Mouse (Mus musculus) 3134 (cell line): ENCODE data around the gene Mmp17.

Source experiments
- DNase-seq: peaks from one replicate; pipeline ENCODE4 v3.0.0-alpha.2; 2011; ENCODE audit warnings: low spot score; ENCODE audit not compliant: insufficient read length; ENCODE audit errors: extremely low read depth

Mmp17 gene

DNA sequence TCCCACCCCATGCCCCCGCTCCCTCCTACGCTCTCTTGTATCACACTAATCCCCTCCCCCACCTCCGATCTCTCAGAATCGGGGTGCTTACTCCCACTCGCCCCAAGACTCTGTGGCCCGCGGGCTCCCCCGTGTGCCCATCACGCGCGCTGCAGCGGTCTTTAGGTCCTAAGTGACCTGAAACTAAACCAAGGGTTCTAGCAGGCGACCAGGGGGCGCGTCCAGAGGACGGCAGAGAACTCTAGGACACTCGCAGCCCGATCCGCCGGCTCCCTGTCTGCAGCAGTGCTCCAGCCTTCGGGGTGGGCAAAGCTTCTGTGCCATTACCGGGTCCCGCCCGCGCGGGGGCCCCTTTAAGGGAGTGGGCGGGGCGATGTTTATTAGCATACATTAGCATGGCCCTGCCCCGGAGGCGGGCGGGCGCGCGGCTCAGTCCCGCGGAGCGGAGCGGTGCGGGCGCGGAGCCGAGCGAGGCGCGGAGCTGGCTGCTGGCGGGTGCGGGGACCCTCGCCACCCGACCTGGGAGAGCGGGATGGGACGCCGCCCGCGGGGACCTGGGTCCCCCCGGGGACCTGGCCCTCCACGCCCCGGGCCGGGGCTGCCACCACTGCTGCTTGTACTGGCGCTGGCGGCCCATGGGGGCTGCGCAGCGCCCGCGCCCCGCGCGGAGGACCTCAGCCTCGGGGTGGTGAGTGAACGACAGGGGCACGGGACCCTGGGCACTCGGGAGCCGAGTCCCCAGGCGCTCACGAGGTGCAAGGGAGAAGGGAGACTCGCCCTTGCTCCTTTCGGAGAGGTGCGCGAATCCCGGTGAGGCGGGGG, at the start of gene Mmp17:
Gene Mmp17 (plus strand): TSS at position 409 of the 822 bp plus-strand sequence.
- no peak for DNase-seq

GRCm38 (mm10) chr5:129534500-129534899, 49.5 kb upstream of the Mmp17 start:
- no peak for DNase-seq

DNA sequence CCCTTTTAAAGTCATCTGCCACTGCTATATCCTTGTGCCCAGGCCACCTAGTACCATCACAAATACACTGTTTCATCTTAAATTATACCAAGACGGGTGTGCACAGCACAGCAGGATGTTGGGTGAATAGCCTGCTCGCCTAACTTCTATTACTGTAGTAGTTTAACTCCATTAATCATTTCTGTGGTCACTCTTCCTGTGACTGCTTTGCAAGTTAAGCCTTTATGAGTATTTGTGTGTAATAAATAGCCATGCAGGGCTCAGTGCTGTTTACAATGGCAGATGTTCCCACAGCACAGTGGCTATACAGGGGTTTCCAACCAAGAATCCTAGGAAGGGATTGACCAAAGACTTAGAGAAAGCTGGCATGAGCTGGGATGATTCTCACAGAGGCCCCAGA, 48.9 kb upstream of the Mmp17 start:
- no peak for DNase-seq

- no peak for DNase-seq
These were observed 48.5 kb upstream of the Mmp17 start for GRCm38 (mm10) chr5:129535431-129535830.

DNA sequence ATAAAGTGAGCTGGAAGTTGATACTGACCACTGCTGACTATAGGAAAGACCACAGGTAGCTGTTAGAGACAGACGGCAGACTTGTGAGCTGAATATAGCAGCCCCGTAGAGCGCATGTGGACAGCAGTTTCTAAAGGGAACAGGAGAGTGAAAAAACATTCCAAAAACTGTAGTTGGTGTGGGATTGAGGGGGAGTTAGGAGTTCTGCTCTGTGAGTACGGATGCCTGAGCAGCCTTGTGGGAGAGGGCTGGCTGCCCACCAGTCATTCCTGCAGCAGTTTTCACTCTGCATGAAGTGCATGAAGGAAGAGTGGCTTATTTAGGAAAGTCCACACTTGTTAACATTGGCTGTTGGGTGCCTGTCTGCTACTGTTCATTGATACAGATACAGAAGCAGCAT, 45.1 kb upstream of the Mmp17 start:
- DNase-seq = no peak

- no peak for DNase-seq
These were observed 41.7 kb upstream of the Mmp17 start for GRCm38 (mm10) chr5:129542236-129542635.

GRCm38 (mm10) chr5:129545787-129546186, 38.2 kb upstream of the Mmp17 start:
- no peak for DNase-seq

GRCm38 (mm10) chr5:129549716-129550115, 34.3 kb upstream of the Mmp17 start:
- no peak for DNase-seq

GRCm38 (mm10) chr5:129550790-129551189, 33.2 kb upstream of the Mmp17 start:
- DNase-seq = no peak

GRCm38 (mm10) chr5:129551991-129552390, 32.0 kb upstream of the Mmp17 start:
- DNase-seq = no peak

GRCm38 (mm10) chr5:129553642-129554041, 30.3 kb upstream of the Mmp17 start:
- no peak for DNase-seq

- no peak for DNase-seq
These were observed 25.4 kb upstream of the Mmp17 start for GRCm38 (mm10) chr5:129558591-129558990.

DNA sequence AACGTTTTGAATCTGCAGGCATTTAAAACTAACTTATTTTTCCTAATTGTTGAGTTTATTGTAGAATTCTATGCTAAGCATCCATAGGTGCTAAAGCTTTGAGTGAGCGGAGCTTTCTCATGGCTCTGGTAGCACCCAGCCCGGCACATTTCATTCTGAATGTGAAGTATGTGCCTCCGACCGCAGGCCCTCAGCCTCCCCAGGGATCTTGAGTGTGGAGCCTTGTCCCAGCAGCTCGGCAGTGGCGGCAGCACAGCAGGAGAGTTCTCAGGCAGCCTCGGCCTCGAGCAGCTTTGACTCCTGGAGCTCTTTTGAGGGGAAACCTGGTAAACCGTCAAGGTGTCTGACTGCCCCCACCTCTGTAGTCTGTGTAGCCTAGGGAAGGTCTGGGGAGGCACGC, 24.7 kb upstream of the Mmp17 start:
- DNase-seq = no peak

- DNase-seq = no peak
These were observed 21.6 kb upstream of the Mmp17 start for GRCm38 (mm10) chr5:129562342-129562741.

GRCm38 (mm10) chr5:129568596-129568995, 15.4 kb upstream of the Mmp17 start:
- no peak for DNase-seq

DNA sequence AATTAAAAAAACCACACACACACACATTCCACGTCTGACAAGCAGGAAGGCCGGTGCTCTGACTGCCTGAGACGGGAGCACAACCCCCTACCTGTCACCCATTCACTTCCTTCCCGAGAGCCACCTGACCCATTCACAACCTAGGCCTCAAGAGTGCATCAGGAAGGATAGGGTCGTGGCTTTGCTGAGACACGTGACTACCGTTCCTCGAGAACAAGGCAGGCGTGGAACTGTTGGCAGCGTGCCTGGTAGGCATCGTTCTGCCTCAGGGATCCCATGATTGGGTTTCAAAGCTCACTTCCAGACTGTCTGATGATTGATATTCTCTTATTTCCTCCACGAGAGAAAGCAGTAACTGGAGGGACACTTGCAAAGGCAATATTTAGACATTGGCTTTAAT, 5.8 kb upstream of the Mmp17 start:
- no peak for DNase-seq

DNA sequence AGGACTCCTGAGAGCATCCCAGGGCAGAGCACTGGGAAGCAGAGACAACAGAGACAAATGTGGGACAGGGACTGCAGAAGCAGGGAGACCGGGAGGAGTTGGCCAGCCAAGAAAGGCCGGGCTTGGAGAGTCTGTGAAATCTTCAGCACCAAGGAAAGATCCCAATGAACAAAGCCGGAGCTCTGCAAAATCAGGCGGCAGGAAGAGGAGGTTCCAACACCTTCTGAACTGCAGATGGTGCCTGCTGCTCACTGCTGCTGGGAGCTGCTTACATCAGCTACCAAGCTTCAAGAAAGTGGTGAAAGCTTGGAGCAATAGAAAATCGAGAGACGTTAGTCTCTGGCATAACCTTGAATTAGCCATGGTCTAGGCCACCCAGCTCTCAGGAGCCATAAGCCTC, 3.9 kb upstream of the Mmp17 start:
- no peak for DNase-seq

DNA sequence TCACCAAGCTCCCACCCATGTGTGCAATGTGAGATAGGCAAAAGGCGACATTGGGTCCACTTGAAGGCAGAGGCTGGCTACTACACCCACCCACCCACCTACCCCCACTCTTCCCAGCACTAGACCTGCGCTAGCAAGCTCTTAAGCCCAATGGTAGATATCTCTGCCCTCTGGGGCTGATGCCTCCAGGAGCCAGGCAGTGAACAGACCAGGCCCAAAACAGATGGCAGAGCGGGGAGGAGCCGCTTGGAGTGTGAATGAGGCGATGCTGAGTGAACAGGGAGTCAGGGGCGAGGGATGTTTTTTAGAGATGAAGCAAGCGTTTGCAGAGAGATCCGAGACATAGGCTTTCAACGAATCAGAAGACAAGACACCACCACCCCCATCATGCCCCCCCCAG, 3.4 kb upstream of the Mmp17 start:
- no peak for DNase-seq

DNA sequence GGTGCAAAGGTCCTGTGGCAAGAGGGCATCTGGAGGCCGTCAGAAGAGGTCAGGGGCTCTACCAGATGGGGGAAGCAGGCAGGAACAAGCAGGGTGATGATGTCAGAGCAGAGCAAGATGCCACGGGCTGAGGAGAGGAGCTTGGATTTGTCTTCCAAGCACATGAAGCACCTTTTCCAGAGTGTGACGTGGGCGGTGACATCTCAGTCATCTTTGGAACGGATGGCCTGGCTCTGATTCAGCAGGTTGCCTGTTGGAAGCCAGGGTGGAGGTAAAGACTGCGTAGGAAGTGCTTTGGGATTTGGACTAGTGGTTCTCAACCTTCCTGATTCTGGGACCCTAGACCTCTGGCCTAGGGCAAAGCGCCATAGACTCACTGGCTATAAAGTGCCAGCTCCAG, 3.0 kb upstream of the Mmp17 start:
- no peak for DNase-seq

DNA sequence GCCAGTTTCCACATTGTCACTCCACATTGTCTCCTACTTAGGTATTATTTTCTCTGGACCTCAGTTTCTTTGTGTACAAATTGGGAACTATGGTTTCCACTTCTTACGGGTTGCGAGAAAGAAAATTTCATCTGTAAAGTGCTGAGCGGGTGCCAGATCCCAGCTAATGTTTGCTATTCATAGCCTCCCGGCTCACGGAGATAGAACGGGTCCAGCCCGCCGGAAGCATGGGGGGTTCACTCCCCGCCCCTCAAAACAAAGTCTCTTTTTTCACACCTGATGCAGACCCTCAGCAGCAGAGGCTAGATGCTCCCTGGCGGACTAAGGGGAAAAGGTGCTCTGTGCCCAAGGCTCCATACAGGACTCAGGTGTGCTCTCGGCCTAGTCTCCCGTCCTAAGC, 638 bp upstream of the Mmp17 start:
- no peak for DNase-seq

GRCm38 (mm10) chr5:129584583-129585541, 893 bp downstream of the Mmp17 start:
- DNase-seq = no peak

DNA sequence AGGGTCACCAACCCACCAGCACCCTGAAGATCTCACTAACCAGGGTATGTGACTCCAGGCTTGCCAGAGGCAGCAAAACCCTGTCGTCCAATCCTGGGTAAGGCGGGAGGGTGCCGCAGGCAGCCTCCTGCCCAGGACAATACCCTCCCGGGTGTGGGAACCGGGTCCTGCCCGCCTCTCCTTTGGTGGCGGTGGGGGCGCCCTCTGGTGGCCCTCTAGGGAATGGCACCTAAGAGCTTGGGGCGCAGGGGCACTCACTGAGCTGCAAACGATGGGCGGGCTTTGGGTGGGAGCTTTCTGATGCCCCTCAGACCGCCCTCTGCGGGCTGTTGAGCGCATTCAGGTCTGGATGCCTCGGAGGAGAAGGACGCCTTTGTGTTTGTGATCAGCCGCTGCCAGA, 2.0 kb downstream of the Mmp17 start:
- no peak for DNase-seq
